Mouse (Mus musculus) stomach, postnatal 0 days (tissue): ENCODE results near the gene Zfp92. TPM values are rescaled to one million over a fixed set of nuclear protein-coding genes. Genes with fewer than 3 reads are reported as not detected.
A peak's percentile ranks its signal among the peaks of the same experiment; 100 is the strongest.

Source experiments
- ATAC-seq: fragments of 200-750 bp; cut with Nextera tagmentation; 2 replicates; pipeline ENCODE4 v1.8.0; 2017; ENCODE audit not compliant: low FRiP score, low TSS enrichment
- DNase-seq: peaks from one replicate; pipeline ENCODE4 v3.0.0-alpha.2; 2016; ENCODE audit warnings: low spot score
- H3K27ac ChIP-seq: fragments of 300-500 bp; sonication (generic); replicated peaks from 2 replicates; pipeline ENCODE4 v1.5.1; 2014; ENCODE audit warnings: mild to moderate bottlenecking, control low read depth
- H3K27me3 ChIP-seq: fragments of 300-500 bp; sonication (generic); 2 replicates; pipeline ENCODE4 v1.6.1; 2014; ENCODE audit warnings: low read length; ENCODE audit not compliant: control insufficient read depth, insufficient read depth
- H3K36me3 ChIP-seq: fragments of 300-500 bp; sonication (generic); 2 replicates; pipeline ENCODE4 v1.6.1; 2014; ENCODE audit warnings: low read length, mixed read lengths; ENCODE audit not compliant: control insufficient read depth, insufficient read depth
- H3K4me1 ChIP-seq: fragments of 300-500 bp; sonication (generic); replicated peaks from 2 replicates; pipeline ENCODE4 v1.6.1; 2014; ENCODE audit warnings: antibody characterized with exemption; ENCODE audit not compliant: control insufficient read depth, insufficient read depth
- H3K4me2 ChIP-seq: fragments of 300-500 bp; sonication (generic); replicated peaks from 2 replicates; pipeline ENCODE4 v1.6.1; 2014; ENCODE audit warnings: low read depth, mild to moderate bottlenecking, control low read depth, moderate library complexity
- H3K4me3 ChIP-seq: fragments of 300-500 bp; sonication (generic); 2 replicates; pipeline ENCODE4 v1.5.1; 2014; ENCODE audit warnings: low read depth, low read length, control low read depth
- H3K9ac ChIP-seq: fragments of 300-500 bp; sonication (generic); 2 replicates; pipeline ENCODE4 v1.6.1; 2014; ENCODE audit warnings: mild to moderate bottlenecking, low read length, control low read depth, mixed read lengths
- H3K9me3 ChIP-seq: fragments of 300-500 bp; sonication (generic); 2 replicates; pipeline ENCODE4 v1.6.1; 2016; ENCODE audit warnings: low read length; ENCODE audit not compliant: control insufficient read depth
- CTCF ChIP-seq: IDR thresholded peaks from 2 replicates; pipeline ENCODE4 v1.5.1; 2016; ENCODE audit warnings: antibody characterized with exemption, low read depth, mild to moderate bottlenecking, moderate library complexity
- EP300 ChIP-seq: optimal IDR thresholded peaks from 2 replicates; pipeline ENCODE3; 2016; ENCODE audit warnings: antibody characterized with exemption
- WGBS: fragments of 180-500 bp; shearing (Covaris S2); extraction: QIAGEN DNeasy Blood & Tissue Kit; methylation state at CpG from one replicate; pipeline ENCODE4 v1.1.7; 2014; 5-methylcytosine and 5-hydroxymethylcytosine counted together
- polyA plus RNA-seq: library from polyadenylated mRNA; unstranded; fragments of >200 nt; fragmentation: Nextera tagmentation; extraction: Ambion mirVana; gene quantifications from 2 replicates; pipeline ENCODE4 v1.2.1, GENCODE M21; 2015

Zfp92 gene
- polyA plus RNA-seq, 1 experiment from 2014 or later, result 0.10 TPM

GRCm38 (mm10) chrX:73441428-73441827, 30.5 kb downstream of the Zfp92 start:
- H3K36me3 ChIP-seq, result no peaks in the 10 kb centered on the region
- no peak overlapping the region for H3K4me2 ChIP-seq
- no peak for DNase-seq
- TF ChIP-seq CTCF (no peak), EP300 (no peak)
- H3K9ac ChIP-seq, result no peak overlapping the region
- no peaks in the 10 kb centered on the region for H3K9me3 ChIP-seq
- H3K4me3 ChIP-seq, result no peak overlapping the region
- no peak overlapping the region for H3K27ac ChIP-seq
- 37% methylated on average over 2 of the region's 2 CpGs for WGBS
- ATAC-seq, result no peak
- no peaks in the 10 kb centered on the region for H3K27me3 ChIP-seq
- H3K4me1 ChIP-seq, result no peaks in the 10 kb centered on the region

DNA sequence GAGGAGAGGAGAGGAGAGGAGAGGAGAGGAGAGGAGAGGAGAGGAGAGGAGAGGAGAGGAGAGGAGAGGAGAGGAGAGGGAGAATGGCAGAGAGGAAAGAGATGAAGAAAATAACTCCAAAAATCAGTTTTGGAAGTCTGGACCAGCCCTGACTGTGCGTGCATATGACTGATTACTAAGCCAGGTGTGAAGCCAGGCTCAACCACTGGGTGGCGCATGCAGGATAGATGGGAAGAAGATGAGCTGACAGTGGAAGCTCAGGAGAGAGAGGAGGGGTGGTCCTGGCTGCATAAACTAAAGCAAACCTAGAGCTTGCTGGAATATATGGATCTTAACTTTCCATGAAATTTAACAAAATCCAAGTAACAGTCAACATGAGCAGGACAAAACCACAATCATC, 41.1 kb downstream of the Zfp92 start:
- no peaks in the 10 kb centered on the region for H3K9me3 ChIP-seq
- no peak overlapping the region for H3K4me2 ChIP-seq
- DNase-seq (peak; percentile 29), ATAC-seq (no peak)
- TF ChIP-seq CTCF (peak; percentile 76), EP300 (no peak)
- no peaks in the 10 kb centered on the region for H3K27me3 ChIP-seq
- H3K4me1 ChIP-seq, result no peaks in the 10 kb centered on the region
- no peak overlapping the region for H3K27ac ChIP-seq
- no peaks in the 10 kb centered on the region for H3K36me3 ChIP-seq
- WGBS, result 19% methylated on average over 2 of the region's 2 CpGs
- no peak overlapping the region for H3K4me3 ChIP-seq
- no peak overlapping the region for H3K9ac ChIP-seq

GRCm38 (mm10) chrX:73458877-73459392, 48.0 kb downstream of the Zfp92 start, which contains the start of gene Haus7:
TSS of gene Haus7 (minus strand) at chrX:73459044.
- 9% methylated on average over 24 of the region's 26 CpGs for WGBS
- Histone ChIP-seq H3K4me1 (no peaks in the 10 kb centered on the region), H3K4me3 (peak within 1 kb of the TSS; percentile 47), H3K9ac (peak within 1 kb of the TSS; percentile 53), H3K27ac (no peak within 1 kb of the TSS), H3K9me3 (no peaks in the 10 kb centered on the region), H3K4me2 (peak within 1 kb of the TSS; percentile 64), H3K27me3 (no peaks in the 10 kb centered on the region), H3K36me3 (no peaks in the 10 kb centered on the region)
- peak; percentile 93 for DNase-seq
- peak; percentile 100 for ATAC-seq
- TF ChIP-seq CTCF, result peak; percentile 80
- TF ChIP-seq EP300, result no peak

DNA sequence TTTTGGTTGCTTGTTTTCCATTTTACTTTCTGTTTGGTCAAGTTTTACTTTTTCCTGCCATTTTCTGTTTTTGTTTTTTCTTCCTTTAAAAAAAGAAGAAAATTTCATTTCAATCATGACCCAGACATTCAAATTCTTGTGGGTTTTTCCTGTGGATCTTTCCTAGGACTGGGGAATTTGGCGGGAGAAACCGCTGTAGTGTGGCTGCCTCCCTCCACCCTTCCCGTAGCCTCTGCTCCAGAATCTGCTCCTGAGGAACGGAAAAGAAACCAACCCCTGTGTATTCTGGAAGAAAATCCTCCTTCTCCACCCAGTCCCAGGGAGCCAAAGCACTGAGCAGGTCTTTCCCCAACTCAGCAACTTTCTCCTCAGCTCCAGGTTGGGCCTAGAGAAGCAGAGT, 49.9 kb downstream of the Zfp92 start:
- no peaks in the 10 kb centered on the region for H3K4me1 ChIP-seq

GRCm38 (mm10) chrX:73465483-73466186, 54.7 kb downstream of the Zfp92 start:
- H3K4me2 ChIP-seq, result no peak overlapping the region
- peak overlapping the region; percentile 35 for H3K27ac ChIP-seq
- WGBS, result 43% methylated on average over 9 of the region's 9 CpGs
- H3K4me1 ChIP-seq, result no peaks in the 10 kb centered on the region
- no peaks in the 10 kb centered on the region for H3K36me3 ChIP-seq
- H3K27me3 ChIP-seq, result no peaks in the 10 kb centered on the region
- ATAC-seq, result peak; percentile 70
- DNase-seq, result no peak
- TF ChIP-seq EP300 (no peak), CTCF (no peak)
- H3K9ac ChIP-seq, result no peak overlapping the region
- H3K9me3 ChIP-seq, result no peaks in the 10 kb centered on the region
- no peak overlapping the region for H3K4me3 ChIP-seq

More for the DNA sequence above, 49.9 kb downstream of the Zfp92 start:
- WGBS, result 64% methylated on average over 4 of the region's 4 CpGs
- ATAC-seq (no peak), DNase-seq (no peak)
- H3K27ac ChIP-seq, result no peak overlapping the region
- no peak overlapping the region for H3K4me3 ChIP-seq
- H3K36me3 ChIP-seq, result no peaks in the 10 kb centered on the region
- TF ChIP-seq EP300, result no peak
- no peak for TF ChIP-seq CTCF
- no peak overlapping the region for H3K9ac ChIP-seq
- no peaks in the 10 kb centered on the region for H3K9me3 ChIP-seq
- no peaks in the 10 kb centered on the region for H3K27me3 ChIP-seq
- no peak overlapping the region for H3K4me2 ChIP-seq

- DNase-seq (no peak), ATAC-seq (peak; percentile 51; the same call in 1 of the 2 replicates)
- H3K4me1 ChIP-seq, result no peaks in the 10 kb centered on the region
- no peak overlapping the region for H3K4me2 ChIP-seq
- 38% methylated on average over 5 of the region's 5 CpGs for WGBS
- TF ChIP-seq EP300, result no peak
- TF ChIP-seq CTCF, result no peak
- H3K9me3 ChIP-seq, result no peaks in the 10 kb centered on the region
- no peak overlapping the region for H3K4me3 ChIP-seq
- no peaks in the 10 kb centered on the region for H3K36me3 ChIP-seq
- no peak overlapping the region for H3K9ac ChIP-seq
- no peaks in the 10 kb centered on the region for H3K27me3 ChIP-seq
- H3K27ac ChIP-seq, result peak overlapping the region; percentile 67
These were observed 56.7 kb downstream of the Zfp92 start for GRCm38 (mm10) chrX:73467446-73468241.
